Mouse (Mus musculus): Measurements from ENCODE around the gene Fnbp1. TPM values are rescaled to one million over a fixed set of nuclear protein-coding genes. Genes with fewer than 3 reads are reported as not detected.

Gene Fnbp1
- polyA plus RNA-seq, 1 experiment from 2014 or later: 21.6 TPM

- WGBS: 77% methylated on average over 3 of the region's 3 CpGs
- no peak overlapping the region for H3K4me3 ChIP-seq
- no peak for ATAC-seq (ENCODE audit: low read depth)
- no peaks in the 10 kb centered on the region for H3K9me3 ChIP-seq
- peaks cover 55% of the 10 kb centered on the region for H3K36me3 ChIP-seq
- H3K9ac ChIP-seq: no peak overlapping the region
- no peak overlapping the region for H3K4me2 ChIP-seq
- no peak overlapping the region for H3K27ac ChIP-seq (replicated peaks)
- H3K4me1 ChIP-seq (replicated peaks): no peaks in the 10 kb centered on the region
- H3K27me3 ChIP-seq: no peaks in the 10 kb centered on the region
Observed at GRCm38 (mm10) chr2:31025458-31025857, 116.3 kb downstream of the Fnbp1 start.

- Histone ChIP-seq H3K4me3 (no peak overlapping the region), H3K4me1 (replicated peaks) (no peaks in the 10 kb centered on the region), H3K4me2 (no peak overlapping the region), H3K9ac (no peak overlapping the region), H3K36me3 (peaks cover 56% of the 10 kb centered on the region), H3K27me3 (no peaks in the 10 kb centered on the region), H3K27ac (replicated peaks) (no peak overlapping the region), H3K9me3 (no peaks in the 10 kb centered on the region)
- WGBS: 23% methylated on average over 5 of the region's 5 CpGs
- peak; percentile 40 for ATAC-seq (ENCODE audit: low read depth)
Observed at GRCm38 (mm10) chr2:31024618-31025370, 117.0 kb downstream of the Fnbp1 start.

- no peaks in the 10 kb centered on the region for H3K4me1 ChIP-seq (replicated peaks)
- no peak overlapping the region for H3K4me3 ChIP-seq
- no peak overlapping the region for H3K9ac ChIP-seq
- ATAC-seq (ENCODE audit: low read depth): no peak
- no peaks in the 10 kb centered on the region for H3K27me3 ChIP-seq
- H3K9me3 ChIP-seq: no peaks in the 10 kb centered on the region
- H3K36me3 ChIP-seq: peaks cover 63% of the 10 kb centered on the region
- H3K27ac ChIP-seq (replicated peaks): no peak overlapping the region
- WGBS: 76% methylated on average over 5 of the region's 5 CpGs
- H3K4me2 ChIP-seq: no peak overlapping the region
Observed at GRCm38 (mm10) chr2:31023940-31024339, 117.9 kb downstream of the Fnbp1 start.

GRCm38 (mm10) chr2:31020202-31020601 lies 121.6 kb downstream of the Fnbp1 start:
- H3K4me2 ChIP-seq: no peak overlapping the region
- H3K27me3 ChIP-seq: no peaks in the 10 kb centered on the region
- no peaks in the 10 kb centered on the region for H3K9me3 ChIP-seq
- no peak overlapping the region for H3K9ac ChIP-seq
- no peak overlapping the region for H3K27ac ChIP-seq (replicated peaks)
- no peak overlapping the region for H3K4me3 ChIP-seq
- H3K36me3 ChIP-seq: peaks cover 74% of the 10 kb centered on the region
- no peak for ATAC-seq (ENCODE audit: low read depth)
- 92% methylated on average over 2 of the region's 2 CpGs for WGBS
- no peaks in the 10 kb centered on the region for H3K4me1 ChIP-seq (replicated peaks)

- WGBS: 89% methylated on average over 8 of the region's 8 CpGs
- Histone ChIP-seq H3K4me2 (no peak overlapping the region), H3K36me3 (peaks cover 81% of the 10 kb centered on the region), H3K4me1 (replicated peaks) (no peaks in the 10 kb centered on the region), H3K9ac (no peak overlapping the region), H3K27me3 (no peaks in the 10 kb centered on the region), H3K9me3 (no peaks in the 10 kb centered on the region), H3K4me3 (no peak overlapping the region), H3K27ac (replicated peaks) (no peak overlapping the region)
- ATAC-seq (ENCODE audit: low read depth): no peak
Observed at GRCm38 (mm10) chr2:31019011-31019410, 122.8 kb downstream of the Fnbp1 start.

GRCm38 (mm10) chr2:31018519-31018918 lies 123.3 kb downstream of the Fnbp1 start:
- Histone ChIP-seq H3K9ac (no peak overlapping the region), H3K27me3 (no peaks in the 10 kb centered on the region), H3K9me3 (no peaks in the 10 kb centered on the region), H3K4me1 (replicated peaks) (no peaks in the 10 kb centered on the region), H3K27ac (replicated peaks) (no peak overlapping the region), H3K4me3 (no peak overlapping the region), H3K4me2 (no peak overlapping the region), H3K36me3 (peaks cover 82% of the 10 kb centered on the region)
- no peak for ATAC-seq (ENCODE audit: low read depth)
- 81% methylated on average over 8 of the region's 8 CpGs for WGBS

GRCm38 (mm10) chr2:31017625-31018317 lies 124.0 kb downstream of the Fnbp1 start:
- H3K27me3 ChIP-seq: no peaks in the 10 kb centered on the region
- no peak overlapping the region for H3K9ac ChIP-seq
- no peak overlapping the region for H3K4me2 ChIP-seq
- no peaks in the 10 kb centered on the region for H3K4me1 ChIP-seq (replicated peaks)
- no peak overlapping the region for H3K27ac ChIP-seq (replicated peaks)
- H3K36me3 ChIP-seq: peaks cover 88% of the 10 kb centered on the region
- H3K9me3 ChIP-seq: no peaks in the 10 kb centered on the region
- WGBS: 94% methylated on average over 18 of the region's 18 CpGs
- ATAC-seq (ENCODE audit: low read depth): no peak
- no peak overlapping the region for H3K4me3 ChIP-seq

- H3K9ac ChIP-seq: no peak overlapping the region
- no peaks in the 10 kb centered on the region for H3K9me3 ChIP-seq
- no peak overlapping the region for H3K27ac ChIP-seq (replicated peaks)
- H3K36me3 ChIP-seq: peaks cover 87% of the 10 kb centered on the region
- H3K4me1 ChIP-seq (replicated peaks): no peaks in the 10 kb centered on the region
- WGBS: 77% methylated on average over 14 of the region's 14 CpGs
- H3K4me3 ChIP-seq: no peak overlapping the region
- no peaks in the 10 kb centered on the region for H3K27me3 ChIP-seq
- no peak overlapping the region for H3K4me2 ChIP-seq
- no peak for ATAC-seq (ENCODE audit: low read depth)
Observed at GRCm38 (mm10) chr2:31013371-31014120, 128.3 kb downstream of the Fnbp1 start.

- H3K36me3 ChIP-seq: peaks cover 90% of the 10 kb centered on the region
- no peaks in the 10 kb centered on the region for H3K27me3 ChIP-seq
- no peak overlapping the region for H3K9ac ChIP-seq
- H3K4me2 ChIP-seq: no peak overlapping the region
- 84% methylated on average over 5 of the region's 5 CpGs for WGBS
- H3K27ac ChIP-seq (replicated peaks): 0 out of 2 replicates have a peak overlapping the region, but pooled peaks have one; percentile 28
- ATAC-seq (ENCODE audit: low read depth): no peak
- H3K4me1 ChIP-seq (replicated peaks): peaks cover 15% of the 10 kb centered on the region; the same call in 1 of the 2 replicates
- H3K9me3 ChIP-seq: no peaks in the 10 kb centered on the region
- H3K4me3 ChIP-seq: no peak overlapping the region
Observed at GRCm38 (mm10) chr2:31007208-31007607, 134.6 kb downstream of the Fnbp1 start.

- H3K27me3 ChIP-seq: no peaks in the 10 kb centered on the region
- peaks cover 92% of the 10 kb centered on the region for H3K36me3 ChIP-seq
- H3K4me1 ChIP-seq (replicated peaks): peaks cover 15% of the 10 kb centered on the region; the same call in 1 of the 2 replicates
- 76% methylated on average over 5 of the region's 5 CpGs for WGBS
- no peaks in the 10 kb centered on the region for H3K9me3 ChIP-seq
- peak overlapping the region; percentile 52; the same call in 1 of the 2 replicates for H3K27ac ChIP-seq (replicated peaks)
- no peak for ATAC-seq (ENCODE audit: low read depth)
- no peak overlapping the region for H3K4me3 ChIP-seq
- peak overlapping the region; percentile 31; the same call in 1 of the 2 replicates for H3K9ac ChIP-seq
- H3K4me2 ChIP-seq: no peak overlapping the region
Observed at GRCm38 (mm10) chr2:31006434-31006833, 135.4 kb downstream of the Fnbp1 start.

- H3K9me3 ChIP-seq: no peaks in the 10 kb centered on the region
- no peak overlapping the region for H3K9ac ChIP-seq
- peaks cover 15% of the 10 kb centered on the region; the same call in 1 of the 2 replicates for H3K4me1 ChIP-seq (replicated peaks)
- H3K4me2 ChIP-seq: no peak overlapping the region
- no peak for ATAC-seq (ENCODE audit: low read depth)
- H3K27ac ChIP-seq (replicated peaks): no peak overlapping the region
- 79% methylated on average over 2 of the region's 2 CpGs for WGBS
- H3K36me3 ChIP-seq: peaks cover 85% of the 10 kb centered on the region
- no peaks in the 10 kb centered on the region for H3K27me3 ChIP-seq
- H3K4me3 ChIP-seq: no peak overlapping the region
Observed at GRCm38 (mm10) chr2:31005453-31005852, 136.4 kb downstream of the Fnbp1 start.

GRCm38 (mm10) chr2:31002857-31003256 lies 139.0 kb downstream of the Fnbp1 start:
- H3K27ac ChIP-seq (replicated peaks): no peak overlapping the region
- no peaks in the 10 kb centered on the region for H3K9me3 ChIP-seq
- 93% methylated on average over 10 of the region's 10 CpGs for WGBS
- H3K36me3 ChIP-seq: peaks cover 71% of the 10 kb centered on the region
- no peak overlapping the region for H3K4me3 ChIP-seq
- H3K4me1 ChIP-seq (replicated peaks): peaks cover 30% of the 10 kb centered on the region
- H3K4me2 ChIP-seq: no peak overlapping the region
- H3K9ac ChIP-seq: no peak overlapping the region
- no peak for ATAC-seq (ENCODE audit: low read depth)
- H3K27me3 ChIP-seq: no peaks in the 10 kb centered on the region

All from neural tube, embryonic 13.5 days (tissue).